Mouse (Mus musculus): Measurements from ENCODE around the gene Scamp2. TPM values are rescaled to one million over a fixed set of nuclear protein-coding genes. Genes with fewer than 3 reads are reported as not detected.

The Scamp2 gene
- total and polyA plus RNA-seq, 3 experiments = 65.7 to 94.0 (median 72.3) TPM

DNA sequence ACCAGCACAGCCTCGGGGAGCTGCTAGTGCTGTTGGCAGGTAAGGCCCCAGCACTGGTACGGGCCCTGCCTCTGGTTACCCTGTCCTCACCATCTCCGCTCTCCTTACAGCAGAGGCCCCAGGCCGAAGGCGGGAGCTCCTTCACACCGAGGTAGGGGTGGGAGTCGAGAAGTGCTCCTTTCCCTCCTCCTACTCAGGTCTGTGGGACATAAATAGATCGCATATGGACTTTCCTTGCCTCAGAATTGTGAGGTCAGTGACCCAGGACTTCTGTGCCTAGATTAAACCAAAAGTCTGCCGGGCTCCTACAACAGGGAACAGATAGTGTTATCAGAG lies 33.4 kb downstream of the Scamp2 start:
- no peak for DNase-seq

DNA sequence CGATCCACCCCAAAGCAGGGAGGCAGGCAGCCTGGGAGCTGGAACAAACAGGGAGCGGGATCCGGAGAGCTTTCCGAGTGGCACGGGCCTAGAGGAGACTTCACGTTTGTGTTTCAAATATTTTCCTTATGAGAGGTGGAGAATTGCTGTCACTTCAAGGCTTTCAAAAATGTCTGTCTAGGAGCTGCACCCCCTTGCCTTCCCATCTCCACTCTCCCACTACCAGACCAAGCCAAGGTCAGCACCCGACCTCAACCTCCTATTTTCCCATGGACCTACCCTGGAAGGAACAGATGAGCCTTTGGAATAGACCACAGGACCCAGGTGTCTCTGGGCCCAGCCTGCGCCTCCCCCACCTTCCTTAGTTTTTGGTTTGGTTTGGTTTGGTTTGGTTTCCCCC lies 36.5 kb downstream of the Scamp2 start:
- no peak for DNase-seq

DNA sequence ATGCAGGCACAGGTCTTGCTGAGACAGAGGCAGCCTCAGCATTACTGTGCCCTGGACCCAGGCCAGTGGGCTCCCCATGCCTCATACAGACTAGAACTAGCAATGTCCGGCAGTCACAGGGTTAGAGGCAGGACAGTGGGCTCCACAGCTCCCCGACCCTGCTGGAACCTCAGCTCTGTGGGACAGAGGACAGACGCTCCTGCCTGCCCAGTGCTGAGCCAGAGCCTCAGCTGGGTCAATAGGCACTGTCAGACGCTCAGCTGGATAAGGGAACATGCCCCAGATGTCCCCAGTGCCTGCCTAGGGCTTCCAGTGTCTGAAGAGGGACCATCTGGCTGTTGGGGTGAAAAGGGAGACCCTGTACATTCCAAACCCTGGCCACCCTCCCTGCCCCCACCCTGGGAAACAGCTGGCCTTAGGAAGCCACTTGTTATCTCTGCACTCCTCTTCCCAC lies 37.2 kb downstream of the Scamp2 start:
- no peak for DNase-seq

DNA sequence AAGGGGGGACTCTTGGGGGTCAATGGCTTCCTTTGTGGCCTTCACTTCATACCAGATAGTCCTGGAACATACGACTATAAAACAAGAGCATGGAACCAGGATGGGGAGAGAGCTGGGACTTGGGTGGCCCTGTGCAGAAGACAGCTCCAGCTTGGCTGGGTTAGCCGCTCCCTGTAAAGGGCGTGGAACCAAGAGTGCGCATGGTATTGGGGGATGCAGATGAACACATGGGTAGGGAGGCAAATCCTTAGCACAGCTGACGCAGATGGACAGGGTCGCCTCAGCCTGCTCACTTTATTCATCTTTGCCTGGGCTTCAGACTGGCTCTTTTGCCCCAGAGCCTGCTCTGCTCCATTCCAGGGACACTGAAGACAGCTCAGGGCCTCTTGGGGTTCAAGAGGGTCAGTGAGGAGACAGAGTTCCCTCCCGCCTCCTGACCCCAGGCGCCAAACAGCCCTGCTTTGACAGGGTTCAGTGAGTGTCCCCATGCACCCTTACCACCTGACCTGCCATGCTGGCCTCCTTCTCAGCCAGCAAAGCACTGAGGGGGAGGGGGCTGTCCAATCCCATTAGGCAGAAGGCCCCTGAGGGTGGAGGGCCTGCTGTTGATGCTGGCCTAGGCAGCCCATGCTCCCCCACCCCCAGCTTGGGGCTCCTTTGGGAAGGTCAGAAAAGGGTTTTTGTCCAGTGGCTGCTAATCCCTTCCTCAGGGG lies 38.3 kb downstream of the Scamp2 start:
- no peak for DNase-seq

DNA sequence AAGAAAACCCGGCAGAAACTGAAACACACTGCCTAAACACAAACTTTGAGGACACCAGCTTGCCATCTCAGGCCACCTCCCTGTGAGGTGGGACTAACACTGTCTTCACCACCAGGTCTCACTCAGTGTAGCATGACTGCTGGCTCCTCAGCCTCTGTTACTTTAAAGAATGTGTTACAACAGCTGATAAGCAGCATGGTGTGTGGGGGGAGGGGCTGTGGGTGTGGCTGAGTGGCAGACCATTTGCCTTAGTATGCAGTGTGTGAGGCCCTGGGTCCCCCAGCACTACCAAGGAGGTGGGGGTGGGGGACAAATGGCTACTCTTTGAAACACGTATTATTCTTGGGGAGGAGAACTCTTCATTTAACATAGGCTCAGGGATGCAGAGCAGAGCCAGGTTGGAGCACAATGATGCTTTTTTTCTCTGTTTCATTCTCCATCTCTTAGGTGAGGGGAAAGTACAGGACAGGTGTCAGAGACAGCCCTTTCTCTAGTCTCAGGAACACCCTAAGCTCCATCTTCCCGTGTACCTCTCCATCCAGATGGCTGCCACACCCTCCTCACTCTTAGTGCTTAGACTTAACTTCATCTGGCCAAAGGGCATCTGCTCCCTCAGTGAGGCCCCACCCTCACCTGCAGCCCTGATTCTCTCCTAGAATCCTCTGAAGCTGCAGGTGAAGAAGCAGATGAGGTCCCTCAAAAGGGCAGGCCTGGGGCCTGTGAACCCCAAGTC lies 40.0 kb downstream of the Scamp2 start:
- DNase-seq = no peak

DNA sequence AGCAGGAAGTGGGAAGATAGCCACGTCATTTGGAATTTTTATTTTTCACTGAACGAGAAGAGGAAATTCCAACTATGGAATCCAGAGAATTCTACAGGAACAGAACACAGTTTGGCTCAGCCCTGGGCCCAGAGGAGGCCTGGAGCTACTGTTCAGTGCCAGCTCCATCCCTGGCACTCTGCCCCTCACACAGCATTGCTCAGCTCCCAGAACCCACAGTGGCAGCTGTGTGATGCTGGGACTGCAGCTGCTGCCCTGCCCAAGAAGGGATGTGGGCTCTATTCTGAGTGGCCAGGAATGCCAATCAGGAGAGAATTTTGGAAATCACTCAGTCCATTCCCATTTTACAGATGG lies 40.6 kb downstream of the Scamp2 start:
- no peak for DNase-seq

DNA sequence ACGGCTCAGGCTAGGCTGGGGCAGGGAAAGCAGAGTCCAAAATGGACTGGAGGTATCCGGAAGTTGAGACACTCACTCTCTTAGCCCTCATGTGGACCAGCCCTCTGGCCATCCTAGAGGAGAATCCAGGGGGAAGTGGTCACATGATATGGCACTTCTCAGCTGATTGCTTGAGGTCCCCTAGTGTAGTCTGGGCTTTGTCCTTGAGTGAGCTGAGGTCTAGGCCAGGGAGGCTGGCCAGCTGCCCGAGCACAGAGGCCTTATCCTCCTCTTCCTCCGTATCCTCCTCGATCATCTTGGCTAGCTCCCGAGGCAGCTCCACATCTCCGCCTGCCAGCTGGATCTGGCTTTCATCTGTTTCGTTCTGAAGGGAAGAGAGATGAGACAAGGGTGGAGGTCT lies 41.4 kb downstream of the Scamp2 start:
- no peak for DNase-seq

DNA sequence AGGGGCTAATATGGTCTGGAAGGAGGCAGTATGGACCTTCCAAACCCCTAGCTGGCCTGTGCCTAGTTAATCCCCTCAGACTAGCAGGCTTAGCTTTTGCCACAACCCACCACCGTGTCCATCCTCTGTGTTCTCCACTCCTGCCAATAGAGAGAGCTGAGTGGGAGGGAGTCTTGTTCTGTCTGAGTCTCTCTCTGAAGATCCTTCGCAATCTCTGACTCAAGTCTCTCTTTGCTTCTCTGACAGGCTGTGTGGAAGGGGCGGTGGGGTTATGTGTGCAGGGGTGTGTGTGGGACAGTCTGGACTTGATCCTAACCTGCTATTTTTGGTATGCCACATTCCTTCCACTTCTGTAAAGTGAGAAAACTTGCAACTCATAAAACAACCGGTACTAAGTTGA lies 44.1 kb downstream of the Scamp2 start:
- no peak for DNase-seq

DNA sequence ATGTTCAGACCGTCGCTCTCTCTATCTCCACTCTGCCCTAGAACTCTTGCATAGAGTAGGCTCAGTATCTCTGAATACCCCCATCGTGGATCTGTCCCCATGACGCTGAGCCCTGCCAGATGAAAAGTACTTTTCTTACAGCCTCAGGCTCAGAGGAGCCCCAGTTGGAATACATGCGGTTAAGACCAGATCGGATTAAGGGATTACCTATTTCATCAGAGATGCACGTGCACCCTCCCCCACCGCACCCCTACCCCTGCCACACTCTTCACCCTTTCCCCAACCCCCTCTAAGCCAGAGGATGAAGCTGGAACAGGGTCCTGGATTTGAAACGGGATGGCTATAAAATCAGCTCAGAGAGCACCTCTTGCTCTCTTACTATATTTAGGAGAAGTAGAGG lies 44.8 kb downstream of the Scamp2 start:
- no peak for DNase-seq

DNA sequence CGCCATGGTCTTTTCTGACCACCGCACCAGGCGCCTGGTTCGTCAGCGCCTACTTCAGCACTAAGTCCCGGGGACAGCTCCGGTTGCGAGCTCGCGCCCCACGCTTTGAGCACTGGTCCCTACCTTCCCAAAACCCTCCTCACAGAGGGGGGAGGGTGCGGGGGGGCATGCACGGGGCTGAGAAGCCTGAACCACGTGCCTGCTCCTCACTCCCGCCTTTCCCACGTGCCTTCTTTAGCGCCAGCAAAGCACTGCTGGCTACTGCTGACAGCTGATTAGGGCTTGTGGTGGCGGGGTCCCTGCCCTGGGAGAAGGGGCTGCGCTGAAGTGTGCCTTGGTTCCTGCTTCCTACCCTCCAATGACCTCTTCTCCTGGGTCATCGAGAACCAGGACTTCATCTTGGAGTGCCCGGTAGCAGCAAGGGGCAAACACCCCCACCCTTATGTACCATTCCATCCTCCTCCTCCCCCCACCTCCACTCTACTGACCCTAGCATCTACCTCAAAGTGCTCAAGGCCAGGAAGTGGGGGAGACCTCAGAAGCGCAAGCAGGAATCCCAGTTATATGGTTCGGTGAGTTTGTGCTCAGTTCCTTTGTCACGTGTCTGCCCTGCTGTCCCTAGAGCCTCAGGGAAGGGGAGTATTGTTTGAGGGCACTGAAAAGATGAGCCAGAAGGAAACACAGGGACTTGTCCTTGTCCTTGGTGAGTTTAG lies 45.6 kb downstream of the Scamp2 start, which contains the start of gene Cplx3:
Gene Cplx3, minus strand, starts transcription at position 143 of the 713 bp plus-strand sequence.
- DNase-seq = no peak

DNA sequence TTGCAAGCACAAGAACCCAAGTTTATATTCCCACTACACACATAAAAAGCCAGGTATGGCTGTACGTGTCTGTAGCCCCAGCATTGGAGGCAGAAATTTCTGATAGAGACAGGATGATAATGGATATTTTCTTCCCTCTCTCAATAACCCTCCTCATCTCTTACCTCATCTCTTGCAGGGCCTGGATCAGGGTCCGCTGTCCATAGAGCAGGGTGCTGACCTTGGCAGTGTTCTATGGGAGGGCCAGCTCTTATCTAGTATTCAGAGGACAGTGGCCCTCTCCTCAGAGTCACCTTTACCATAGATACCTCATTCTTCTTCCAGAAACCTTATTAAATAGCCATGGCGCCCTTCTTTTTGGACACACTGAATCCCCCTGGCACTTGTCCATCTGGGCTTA lies 49.1 kb downstream of the Scamp2 start:
- DNase-seq = no peak

DNA sequence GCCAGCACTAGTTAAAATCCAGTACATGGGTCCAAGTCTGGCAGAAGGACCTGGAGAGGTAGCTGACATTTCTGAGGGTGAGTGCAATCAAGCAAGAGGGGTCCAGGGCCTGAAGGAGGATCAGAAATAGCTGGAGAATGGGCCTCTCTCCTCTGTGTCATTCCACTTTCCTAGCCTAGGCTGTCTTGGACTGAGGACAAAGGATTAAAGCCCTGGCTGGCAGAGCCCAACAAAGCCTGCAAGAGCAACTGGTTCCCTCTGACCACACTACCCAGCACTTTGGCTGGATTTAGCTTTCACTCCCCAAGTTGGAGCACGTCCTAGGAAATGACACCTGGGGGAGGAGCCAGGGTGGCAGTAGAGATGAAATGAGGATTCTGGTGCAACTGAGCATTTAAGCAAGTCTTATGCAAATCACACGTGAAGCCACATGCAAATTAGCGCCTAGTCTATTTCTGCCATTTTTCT lies 49.6 kb downstream of the Scamp2 start:
- DNase-seq = no peak

DNA sequence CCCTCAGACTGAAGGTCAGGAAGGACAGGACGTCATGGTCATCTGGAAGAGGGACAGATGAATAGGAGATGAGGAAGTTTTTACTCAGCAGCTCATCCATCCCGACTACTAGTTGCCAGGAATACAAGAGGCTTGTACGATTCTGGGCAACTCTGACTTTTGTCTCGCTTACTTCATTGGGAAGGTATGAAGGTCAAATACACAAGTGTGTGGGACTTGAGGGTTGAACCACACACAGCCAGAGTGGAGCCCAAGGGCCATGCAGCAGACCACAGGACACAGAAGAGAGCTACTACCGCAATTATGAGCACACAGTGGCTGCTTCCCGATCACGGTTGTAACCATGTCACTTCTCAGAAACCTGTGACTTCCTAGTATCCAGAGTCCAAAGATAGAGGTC lies 51.8 kb downstream of the Scamp2 start:
- no peak for DNase-seq

DNA sequence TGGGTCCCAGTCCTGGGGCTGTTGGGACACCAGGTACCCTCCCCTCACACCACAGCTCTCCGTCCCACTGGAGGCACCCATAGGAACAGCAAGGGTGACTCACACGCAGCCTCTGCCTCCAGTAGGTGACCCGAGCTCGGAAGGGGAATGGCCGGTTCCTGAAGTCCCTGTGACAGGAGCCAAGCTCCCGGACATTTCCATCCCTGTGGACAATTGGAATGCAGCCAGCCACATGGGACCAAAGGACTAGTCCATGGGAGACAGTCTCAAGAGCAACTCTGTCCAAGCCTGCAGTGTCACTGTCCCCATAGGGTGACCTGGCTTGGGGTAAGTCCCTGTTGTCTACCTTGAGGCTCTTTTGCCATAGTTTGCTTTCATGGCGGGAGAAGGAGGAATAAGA lies 53.2 kb downstream of the Scamp2 start:
- no peak for DNase-seq

DNA sequence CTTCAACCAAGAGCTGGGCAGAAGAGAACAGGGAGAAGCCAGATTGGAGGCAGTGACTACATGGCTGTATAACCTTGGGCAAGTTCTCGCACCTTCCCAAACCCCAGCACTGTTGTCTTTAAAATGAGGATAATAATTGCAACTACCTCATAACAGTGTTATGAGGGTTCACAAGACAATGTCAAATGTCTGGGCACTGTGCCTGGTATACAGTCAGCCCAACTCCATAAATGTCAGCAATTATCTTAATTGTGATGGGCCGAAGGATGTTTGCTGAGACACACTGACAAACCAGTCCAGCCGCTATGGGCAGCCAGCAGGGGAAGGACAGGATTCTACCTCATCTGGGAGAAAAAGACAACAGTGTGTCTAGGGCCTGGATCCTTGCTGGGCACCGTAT lies 54.0 kb downstream of the Scamp2 start:
- DNase-seq = peak; percentile 68

DNA sequence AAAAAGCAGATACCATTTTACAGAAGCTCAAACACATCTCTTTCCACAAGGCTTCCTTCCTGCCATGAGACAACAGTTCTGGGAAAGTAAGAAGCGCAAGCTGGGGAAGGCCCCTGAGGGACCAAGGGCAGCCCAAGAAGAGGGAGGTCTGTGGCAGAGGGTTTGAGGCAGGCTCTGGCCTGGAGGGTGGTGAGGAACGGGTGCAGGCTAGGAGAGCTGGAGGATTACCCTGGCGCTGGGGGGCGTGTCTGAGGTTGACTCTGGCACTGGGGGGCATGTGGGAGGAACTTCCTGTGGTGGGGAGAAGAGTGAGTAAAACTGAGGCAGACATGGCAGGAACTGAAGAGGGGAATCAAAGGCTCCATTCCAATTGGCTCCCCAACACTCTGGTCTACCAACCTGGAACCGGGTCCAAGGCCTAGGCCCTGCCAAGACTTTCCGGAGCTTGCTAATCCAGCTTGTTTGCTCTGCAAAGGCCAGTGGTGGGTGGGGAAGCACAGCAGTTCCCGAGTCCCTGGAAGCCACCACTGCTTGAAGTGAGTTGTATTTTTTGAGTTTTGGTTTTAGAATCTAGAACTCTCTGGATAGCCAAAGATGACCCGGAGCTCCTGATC lies 56.9 kb downstream of the Scamp2 start:
- DNase-seq = no peak

DNA sequence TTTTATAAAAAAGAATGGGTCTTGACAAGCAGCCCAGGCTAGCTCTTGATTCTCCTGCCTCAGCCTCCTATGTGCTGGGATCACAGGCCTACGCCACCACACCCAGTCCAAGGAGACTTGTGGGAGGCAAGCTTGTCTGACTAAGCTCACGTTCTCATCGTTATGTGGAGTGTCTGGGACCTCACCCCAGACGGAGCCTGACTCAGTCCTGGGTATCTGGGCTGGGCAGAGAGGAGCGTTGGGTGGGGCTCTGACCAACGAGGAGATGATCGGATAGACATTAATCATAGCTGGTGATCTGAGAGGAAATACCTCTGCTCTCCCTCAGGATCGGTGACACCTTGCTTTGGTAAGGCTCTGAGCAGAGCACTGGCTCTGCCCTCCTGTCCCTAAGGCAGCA lies 58.1 kb downstream of the Scamp2 start:
- no peak for DNase-seq

DNA sequence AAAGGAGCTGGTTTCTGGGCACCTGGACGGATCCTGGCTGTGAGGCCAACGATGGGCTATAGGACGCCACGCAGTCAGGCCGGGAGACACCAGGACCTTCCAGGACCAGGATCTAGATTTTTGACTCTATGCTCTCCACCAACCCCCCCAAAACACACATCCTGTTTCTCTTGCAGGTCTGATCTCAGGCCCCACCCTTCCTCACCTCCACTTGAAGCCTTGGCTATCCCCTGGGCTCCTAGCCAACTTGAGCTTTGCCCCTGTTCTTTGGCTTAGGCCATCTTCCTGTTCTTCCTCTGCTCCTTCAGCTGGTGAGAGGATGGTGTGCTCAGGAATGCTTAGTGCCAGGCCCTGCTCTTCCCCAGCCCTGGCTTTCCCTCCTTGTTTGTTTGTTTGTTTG lies 59.9 kb downstream of the Scamp2 start, which contains the start of gene Lman1l:
Gene Lman1l, minus strand, starts transcription at position 101 of the 400 bp plus-strand sequence.
- no peak for DNase-seq

DNA sequence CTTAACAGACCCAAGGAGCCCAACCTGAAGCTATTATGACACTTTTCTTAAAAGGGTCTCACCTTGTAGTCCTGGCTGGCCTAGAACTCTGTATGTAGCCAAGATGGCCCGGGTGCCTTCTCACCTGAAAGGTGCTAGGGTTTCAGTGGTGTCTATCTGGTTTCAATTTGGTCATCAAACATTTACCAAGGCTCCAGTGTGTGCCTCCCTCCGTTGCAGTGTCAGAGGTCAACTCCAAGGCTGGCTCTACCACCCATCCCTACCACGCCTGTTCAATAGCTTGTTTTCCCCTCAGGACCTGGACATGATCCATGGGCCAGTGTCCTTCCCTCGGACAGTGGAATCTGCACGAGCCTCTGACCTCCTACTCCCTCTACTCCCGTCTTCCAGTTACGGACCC lies 63.6 kb downstream of the Scamp2 start:
- DNase-seq = no peak

DNA sequence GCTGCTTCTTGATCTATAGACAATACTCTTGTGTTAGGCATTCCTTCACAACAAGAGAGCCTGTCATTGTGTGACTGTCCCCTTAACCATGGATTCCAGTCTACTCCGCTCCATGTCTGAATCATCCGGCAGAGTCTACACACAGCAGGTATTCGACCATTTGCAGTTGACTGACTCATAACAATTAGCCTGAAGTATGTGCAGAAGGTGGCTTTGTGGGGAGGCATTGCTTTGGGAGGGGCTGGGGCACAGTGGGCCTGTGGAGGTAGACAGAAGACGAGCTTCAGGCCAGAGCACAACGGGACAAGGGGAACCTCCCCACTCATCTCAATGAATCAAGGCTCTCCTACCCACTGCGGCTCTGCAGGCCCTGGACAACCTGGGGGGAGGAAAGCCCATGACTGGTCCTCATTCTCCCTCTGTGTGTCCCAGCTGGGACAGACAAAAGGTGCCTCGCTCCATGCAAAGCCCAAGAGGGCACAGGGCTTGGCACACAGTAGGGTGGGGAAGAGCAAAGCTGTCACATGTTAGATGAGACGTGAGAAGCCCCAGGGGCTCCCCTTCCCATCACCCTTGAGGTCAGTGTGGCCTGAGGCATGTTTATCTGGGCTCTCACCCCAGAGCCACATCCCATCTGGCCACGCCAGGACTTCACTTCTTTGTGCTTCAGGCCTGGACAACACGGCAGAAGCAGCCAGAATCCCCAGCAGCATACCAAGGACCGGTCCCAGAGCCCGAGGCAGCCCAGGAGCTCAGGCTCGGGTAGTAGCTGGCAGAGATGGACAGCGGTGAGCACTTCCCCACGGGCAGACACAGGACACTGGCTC lies 65.1 kb downstream of the Scamp2 start:
- DNase-seq = no peak

DNA sequence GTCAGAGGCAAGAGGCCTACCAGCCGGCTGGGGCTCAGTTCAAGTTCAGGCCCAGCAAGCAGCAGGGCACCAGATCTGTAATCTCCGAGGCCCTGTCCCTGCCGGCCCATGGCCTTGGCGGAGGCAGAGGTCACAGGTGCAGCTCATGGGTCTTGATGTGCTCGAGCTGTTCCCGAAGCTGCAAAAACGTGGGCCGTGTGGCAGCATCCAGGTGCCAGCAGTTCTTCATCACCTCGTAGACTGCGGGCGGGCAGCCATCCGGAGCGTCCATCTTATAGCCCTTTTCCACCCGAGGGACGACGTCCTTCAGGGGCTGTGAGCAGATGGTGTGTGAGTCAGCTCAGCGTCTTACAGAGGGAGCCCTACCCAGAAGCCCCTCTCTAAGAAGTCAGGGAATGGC lies 66.4 kb downstream of the Scamp2 start:
- DNase-seq = no peak

DNA sequence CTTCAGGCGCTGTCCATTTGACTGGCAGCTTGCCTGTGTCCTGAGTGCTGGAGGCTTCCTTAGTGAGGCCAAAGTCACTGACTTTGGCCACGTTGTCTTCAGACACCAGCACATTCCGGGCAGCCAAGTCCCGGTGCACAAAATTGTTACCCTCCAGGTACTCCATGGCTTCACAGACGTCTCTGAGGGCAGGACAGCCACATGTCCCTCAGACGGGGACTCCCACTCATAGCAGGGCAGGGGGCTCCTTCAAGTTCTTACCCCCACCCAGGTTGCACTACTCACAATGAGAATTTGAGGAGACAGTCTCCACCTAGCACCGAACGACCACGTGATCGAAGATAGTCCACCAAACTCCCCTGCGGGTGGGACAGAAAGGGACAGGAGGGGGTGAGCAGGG lies 67.1 kb downstream of the Scamp2 start:
- DNase-seq = no peak
